Mouse (Mus musculus): ENCODE data around the gene Adam15. TPM values are rescaled to one million over a fixed set of nuclear protein-coding genes. Genes with fewer than 3 reads are reported as not detected.
A peak's percentile ranks its signal among the peaks of the same experiment; 100 is the strongest.

Adam15 gene
- total RNA-seq (2022): 100 to 1,000 TPM; 129 to 141 (median 137) TPM

GRCm38 (mm10) chr3:89349869-89350501 is at the start of gene Adam15:
TSS of gene Adam15 (minus strand) at chr3:89349996.
- DNase-seq (ENCODE audit: low spot score in 2 of 2): peak; percentile 86 to 90

GRCm38 (mm10) chr3:89396654-89397005 is 46.8 kb upstream of the Adam15 start:
- no peak for DNase-seq (ENCODE audit: low spot score in 2 of 2)

- DNase-seq (ENCODE audit: low spot score in 2 of 2): no peak
These were observed 46.2 kb upstream of the Adam15 start for GRCm38 (mm10) chr3:89395806-89396653.

GRCm38 (mm10) chr3:89395419-89395805 is 45.6 kb upstream of the Adam15 start:
- no peak for DNase-seq (ENCODE audit: low spot score in 2 of 2)

GRCm38 (mm10) chr3:89394894-89395256 is 45.1 kb upstream of the Adam15 start:
- DNase-seq (ENCODE audit: low spot score in 2 of 2): no peak

GRCm38 (mm10) chr3:89394006-89394893 is 44.5 kb upstream of the Adam15 start, which contains the start of gene Zbtb7b:
TSS of gene Zbtb7b (minus strand) at chr3:89394776.
- DNase-seq (ENCODE audit: low spot score in 2 of 2): peak in 1 of 2 experiments; percentile 68

GRCm38 (mm10) chr3:89393605-89394004 is 43.8 kb upstream of the Adam15 start:
- peak; percentile 93 to 97 for DNase-seq (ENCODE audit: low spot score in 2 of 2)

GRCm38 (mm10) chr3:89392871-89393311 is 43.1 kb upstream of the Adam15 start:
- DNase-seq (ENCODE audit: low spot score in 2 of 2): peak in 1 of 2 experiments; percentile 14

- peak in 1 of 2 experiments; percentile 9 for DNase-seq (ENCODE audit: low spot score in 2 of 2)
These were observed 42.1 kb upstream of the Adam15 start for GRCm38 (mm10) chr3:89391663-89392511.

- no peak for DNase-seq (ENCODE audit: low spot score in 2 of 2)
These were observed 41.2 kb upstream of the Adam15 start for GRCm38 (mm10) chr3:89390699-89391662.

GRCm38 (mm10) chr3:89390111-89390515 is 40.3 kb upstream of the Adam15 start:
- no peak for DNase-seq (ENCODE audit: low spot score in 2 of 2)

- no peak for DNase-seq (ENCODE audit: low spot score in 2 of 2)
These were observed 39.3 kb upstream of the Adam15 start for GRCm38 (mm10) chr3:89388901-89389740.

- DNase-seq (ENCODE audit: low spot score in 2 of 2): peak; percentile 52 to 63
These were observed 38.5 kb upstream of the Adam15 start for GRCm38 (mm10) chr3:89388134-89388881.

- no peak for DNase-seq (ENCODE audit: low spot score in 2 of 2)
These were observed 37.8 kb upstream of the Adam15 start for GRCm38 (mm10) chr3:89387632-89388031.

GRCm38 (mm10) chr3:89386438-89387420 is 36.9 kb upstream of the Adam15 start:
- DNase-seq (ENCODE audit: low spot score in 2 of 2): no peak

GRCm38 (mm10) chr3:89385451-89385850 is 35.7 kb upstream of the Adam15 start:
- DNase-seq (ENCODE audit: low spot score in 2 of 2): no peak

All from layer of hippocampus, adult 8-10 months (tissue).